Mouse (Mus musculus) ES-E14 (cell line): ENCODE data around the gene Lrrc41. TPM values are rescaled to one million over a fixed set of nuclear protein-coding genes. Genes with fewer than 3 reads are reported as not detected.

ENCODE experiments used
- DNase-seq: peaks from one replicate; pipeline ENCODE4 v3.0.0-alpha.2; 2013; ENCODE audit warnings: low read depth, low spot score
- H3K27ac ChIP-seq: 2 replicates; pipeline ENCODE4 v1.5.1; 2012; ENCODE audit warnings: low read depth, mild to moderate bottlenecking, low read length, moderate library complexity, mixed read lengths; ENCODE audit not compliant: poor library complexity, insufficient read depth, severe bottlenecking
- H3K36me3 ChIP-seq: 2 replicates; pipeline ENCODE4 v1.6.1; 2012; ENCODE audit warnings: mild to moderate bottlenecking, low read length, moderate library complexity, mixed read lengths; ENCODE audit not compliant: control insufficient read depth, poor library complexity, insufficient read depth, severe bottlenecking
- H3K4me1 ChIP-seq, 2 experiments: fragments of 150-350 bp in 1 of 2; sonication (generic) in 1 of 2; 2 replicates each; pipeline ENCODE4 v1.6.1; 2012; ENCODE audit warnings: low read length in 2 of 2, mild to moderate bottlenecking in 1 of 2, mixed read lengths in 1 of 2; ENCODE audit not compliant: control insufficient read depth in 2 of 2, insufficient read depth in 2 of 2, poor library complexity in 1 of 2
- H3K4me3 ChIP-seq, 2 experiments: fragments of 150-350 bp in 1 of 2; sonication (generic) in 1 of 2; 2 replicates each; pipeline ENCODE4 v1.5.1; 2012; ENCODE audit warnings: low read length in 2 of 2, low read depth in 1 of 2, mild to moderate bottlenecking in 1 of 2, mixed read lengths in 1 of 2; ENCODE audit not compliant: insufficient read depth in 1 of 2, poor library complexity in 1 of 2, severe bottlenecking in 1 of 2
- H3K9ac ChIP-seq: 2 replicates; pipeline ENCODE4 v1.6.1; 2012; ENCODE audit warnings: low read depth, mild to moderate bottlenecking, low read length, mixed read lengths; ENCODE audit not compliant: poor library complexity, insufficient read depth, severe bottlenecking
- H3K9me3 ChIP-seq: fragments of 150-350 bp; sonication (generic); 2 replicates; pipeline ENCODE4 v1.6.1; 2012; ENCODE audit warnings: low read depth, mild to moderate bottlenecking, low read length; ENCODE audit not compliant: control insufficient read depth, insufficient read depth
- CHD2 ChIP-seq: IDR thresholded peaks from 2 replicates; pipeline ENCODE4 v1.6.1; 2014; ENCODE audit warnings: mild to moderate bottlenecking, low read depth, low read length, inconsistent platforms
- HCFC1 ChIP-seq: IDR thresholded peaks from 2 replicates; pipeline ENCODE4 v1.6.1; 2012; ENCODE audit warnings: low read length, inconsistent platforms, borderline replicate concordance; ENCODE audit not compliant: insufficient read depth
- MAFK ChIP-seq: IDR thresholded peaks from 2 replicates; pipeline ENCODE4 v1.6.1; 2014; ENCODE audit warnings: mild to moderate bottlenecking, low read depth, low read length, inconsistent platforms; ENCODE audit not compliant: insufficient read depth
- ZC3H11A ChIP-seq: IDR thresholded peaks from 2 replicates; pipeline ENCODE4 v1.6.1; 2012; ENCODE audit warnings: low read depth, mild to moderate bottlenecking, inconsistent platforms, low read length, borderline replicate concordance
- ZNF384 ChIP-seq: IDR thresholded peaks from 2 replicates; pipeline ENCODE4 v1.6.1; 2012; ENCODE audit warnings: low read depth, low read length, inconsistent platforms
- in situ Hi-C, 2 experiments: fragments of 600-800 bp; cut with MboI; formaldehyde crosslinking; loops; one replicate each; pipeline ENCODE4 v1.15.1; 2025; ENCODE audit warnings: low sequenced_read_pairs in 2 of 2, inconsistent platforms in 1 of 2; ENCODE audit not compliant: unreplicated experiment in 2 of 2
- total RNA-seq: library from RNA; depleted of rRNA; stranded (reverse); fragments of 300-350 nt; gene quantifications from 2 replicates; pipeline ENCODE4 v1.2.3, GENCODE M21; 2012

Gene Lrrc41
- total RNA-seq, 1 experiment: 42.0 TPM

- TF ChIP-seq MAFK (no peak), HCFC1 (no peak), ZNF384 (no peak), ZC3H11A (no peak), CHD2 (no peak)
- no peak for DNase-seq
- H3K9ac ChIP-seq: no peak overlapping the region
- peaks cover 0 to 2% of the 10 kb centered on the region in 2 experiments; a peak in 2 of 4 replicates for H3K4me1 ChIP-seq
- no peak overlapping the region for H3K27ac ChIP-seq
- in situ Hi-C loops: no loop called here
- H3K36me3 ChIP-seq: no peaks in the 10 kb centered on the region
- H3K9me3 ChIP-seq: no peaks in the 10 kb centered on the region
- no peak overlapping the region for H3K4me3 ChIP-seq
Observed at GRCm38 (mm10) chr4:116125803-116126386, 50.8 kb downstream of the Lrrc41 start.

DNA sequence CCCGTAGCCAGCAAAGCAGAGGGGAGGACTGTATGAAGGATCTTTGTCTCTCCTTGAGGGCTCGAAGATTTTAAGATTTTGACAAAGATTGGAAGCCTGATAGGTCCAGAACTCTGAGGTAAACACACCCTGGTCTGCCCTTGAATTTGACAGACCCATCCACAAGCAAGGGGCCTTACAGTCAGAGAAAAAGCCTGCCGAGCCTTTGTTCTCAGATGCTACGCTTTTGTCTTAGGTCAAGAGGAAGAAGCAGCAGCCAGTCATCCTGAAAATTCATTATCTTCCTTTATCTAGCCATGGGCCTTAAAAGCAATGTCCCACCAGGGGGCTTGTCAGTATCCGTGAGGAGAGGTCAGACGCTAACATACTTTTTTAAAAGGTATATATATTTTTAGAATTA, 52.9 kb downstream of the Lrrc41 start:
- no peak for DNase-seq
- Histone ChIP-seq H3K9me3 (no peaks in the 10 kb centered on the region), H3K9ac (no peak overlapping the region), H3K27ac (no peak overlapping the region), H3K4me1 (peaks cover 0 to 2% of the 10 kb centered on the region in 2 experiments; a peak in 2 of 4 replicates), H3K4me3 (no peak overlapping the region), H3K36me3 (no peaks in the 10 kb centered on the region)
- no peak for TF ChIP-seq ZC3H11A
- no peak for TF ChIP-seq HCFC1
- no peak for TF ChIP-seq ZNF384
- no peak for TF ChIP-seq CHD2
- TF ChIP-seq MAFK: no peak
- in situ Hi-C loops: no loop called here

DNA sequence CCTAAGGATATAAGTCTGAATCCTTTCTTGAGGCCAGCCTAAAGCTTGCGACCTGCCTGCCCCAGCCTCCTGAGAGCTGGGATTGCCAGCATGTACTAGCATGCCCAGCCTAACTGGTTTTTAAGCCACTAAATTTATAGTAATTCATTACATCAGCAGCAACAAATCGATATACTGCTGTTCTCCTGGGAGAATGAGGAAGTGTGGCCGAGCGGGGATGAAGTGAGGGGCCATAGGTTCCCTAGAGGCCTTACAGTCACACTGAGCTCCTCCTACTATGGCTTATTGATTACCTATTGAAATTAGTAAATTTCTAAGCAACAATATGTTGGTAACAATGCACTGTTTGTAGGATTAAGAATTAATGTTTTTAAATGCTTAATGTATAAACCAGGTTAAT, 58.1 kb downstream of the Lrrc41 start:
- Histone ChIP-seq H3K9ac (no peak overlapping the region), H3K27ac (no peak overlapping the region), H3K4me1 (peaks cover 0 to 5% of the 10 kb centered on the region in 2 experiments; a peak in 2 of 4 replicates), H3K36me3 (no peaks in the 10 kb centered on the region), H3K9me3 (no peaks in the 10 kb centered on the region), H3K4me3 (no peak overlapping the region)
- in situ Hi-C loops: no loop called here
- TF ChIP-seq MAFK (no peak), ZC3H11A (no peak), ZNF384 (no peak), CHD2 (no peak)
- no peak for DNase-seq

- Histone ChIP-seq H3K9me3 (no peaks in the 10 kb centered on the region), H3K27ac (no peak overlapping the region), H3K4me1 (peaks cover 0 to 5% of the 10 kb centered on the region in 2 experiments; a peak in 2 of 4 replicates), H3K36me3 (no peaks in the 10 kb centered on the region), H3K9ac (no peak overlapping the region), H3K4me3 (no peak overlapping the region)
- in situ Hi-C loops: no loop called here
- TF ChIP-seq CHD2 (no peak), ZC3H11A (peak; percentile 53; the same call in 1 of the 2 replicates), HCFC1 (no peak), MAFK (no peak), ZNF384 (peak; percentile 40; the same call in 1 of the 2 replicates)
- DNase-seq: no peak
Observed at GRCm38 (mm10) chr4:116134990-116135389, 59.9 kb downstream of the Lrrc41 start.
